Mouse (Mus musculus) forebrain, embryonic 15.5 days (tissue): ENCODE measurements at regions not wholly inside any gene's neighbourhood (a gene's known extent, or its start where the extent isn't known, plus 50 kb on each side); places are given as distances from the start of the nearest gene placed in this dataset.

Experiments used
- ATAC-seq: fragments of 200-750 bp; cut with Nextera tagmentation; replicated peaks from 2 replicates; pipeline ENCODE4 v1.8.0; 2017; ENCODE audit warnings: mild to moderate bottlenecking, moderate TSS enrichment, moderate library complexity
- H3K27ac ChIP-seq: fragments of 300-500 bp; sonication (generic); replicated peaks from 2 replicates; pipeline ENCODE4 v1.5.1; 2015; ENCODE audit warnings: mild to moderate bottlenecking, inconsistent platforms
- H3K27me3 ChIP-seq: fragments of 300-500 bp; sonication (generic); 2 replicates; pipeline ENCODE4 v1.6.1; 2015; ENCODE audit warnings: inconsistent platforms
- H3K36me3 ChIP-seq: fragments of 300-500 bp; sonication (generic); 2 replicates; pipeline ENCODE4 v1.6.1; 2015; ENCODE audit warnings: mild to moderate bottlenecking, inconsistent platforms
- H3K4me1 ChIP-seq: fragments of 300-500 bp; sonication (generic); 2 replicates; pipeline ENCODE4 v1.6.1; 2015; ENCODE audit warnings: inconsistent platforms
- H3K4me2 ChIP-seq: fragments of 300-500 bp; sonication (generic); replicated peaks from 2 replicates; pipeline ENCODE4 v1.6.1; 2015; ENCODE audit warnings: mild to moderate bottlenecking, inconsistent platforms
- H3K4me3 ChIP-seq: fragments of 300-500 bp; sonication (generic); 2 replicates; pipeline ENCODE4 v1.5.1; 2015; ENCODE audit warnings: mild to moderate bottlenecking, inconsistent platforms
- H3K9ac ChIP-seq: fragments of 300-500 bp; sonication (generic); replicated peaks from 2 replicates; pipeline ENCODE4 v1.6.1; 2015; ENCODE audit warnings: mild to moderate bottlenecking, inconsistent platforms
- H3K9me3 ChIP-seq: fragments of 300-500 bp; sonication (generic); 2 replicates; pipeline ENCODE4 v1.6.1; 2016; ENCODE audit warnings: inconsistent platforms
- WGBS: fragments of 180-500 bp; shearing (Covaris S2); methylation state at CpG from one replicate; pipeline ENCODE4 v1.1.7; 2015; ENCODE audit warnings: mixed read lengths; 5-methylcytosine and 5-hydroxymethylcytosine counted together

GRCm38 (mm10) chr10:56519041-56519440 lies 141.9 kb downstream of the Gja1 start:
- no peak overlapping the region for H3K9ac ChIP-seq
- H3K4me1 ChIP-seq = no peaks in the 10 kb centered on the region
- no peaks in the 10 kb centered on the region for H3K36me3 ChIP-seq
- no peak overlapping the region for H3K4me2 ChIP-seq
- H3K9me3 ChIP-seq = no peaks in the 10 kb centered on the region
- H3K27me3 ChIP-seq = no peaks in the 10 kb centered on the region
- WGBS = 93% methylated on average over 1 of the region's 1 CpGs
- no peak overlapping the region for H3K27ac ChIP-seq
- H3K4me3 ChIP-seq = no peak overlapping the region
- ATAC-seq = no peak

- no peak for ATAC-seq
These were observed 148.7 kb downstream of the Gja1 start for GRCm38 (mm10) chr10:56525791-56526190.

GRCm38 (mm10) chr10:56537091-56537490 lies 160.0 kb downstream of the Gja1 start:
- Histone ChIP-seq H3K27ac (no peak overlapping the region), H3K9me3 (no peaks in the 10 kb centered on the region), H3K4me2 (no peak overlapping the region), H3K4me1 (no peaks in the 10 kb centered on the region), H3K4me3 (no peak overlapping the region), H3K27me3 (no peaks in the 10 kb centered on the region), H3K36me3 (no peaks in the 10 kb centered on the region), H3K9ac (no peak overlapping the region)
- WGBS = 66% methylated on average over 4 of the region's 4 CpGs
- no peak for ATAC-seq

More at GRCm38 (mm10) chr10:56525791-56526190, 148.7 kb downstream of the Gja1 start:
- no peak overlapping the region for H3K4me2 ChIP-seq
- H3K27ac ChIP-seq = no peak overlapping the region
- no peak overlapping the region for H3K4me3 ChIP-seq
- H3K4me1 ChIP-seq = no peaks in the 10 kb centered on the region
- 0 out of 2 replicates have a peak, but pooled peaks cover 4% of the 10 kb centered on the region for H3K9me3 ChIP-seq
- H3K36me3 ChIP-seq = no peaks in the 10 kb centered on the region
- whole genome bisulfite sequencing = 67% methylated on average over 2 of the region's 2 CpGs
- no peak overlapping the region for H3K9ac ChIP-seq
- H3K27me3 ChIP-seq = no peaks in the 10 kb centered on the region

- no peak overlapping the region for H3K4me3 ChIP-seq
- ATAC-seq = no peak
- H3K4me1 ChIP-seq = no peaks in the 10 kb centered on the region
- H3K36me3 ChIP-seq = no peaks in the 10 kb centered on the region
- no peaks in the 10 kb centered on the region for H3K27me3 ChIP-seq
- no peak overlapping the region for H3K4me2 ChIP-seq
- no peaks in the 10 kb centered on the region for H3K9me3 ChIP-seq
- H3K9ac ChIP-seq = no peak overlapping the region
- no peak overlapping the region for H3K27ac ChIP-seq
- WGBS = 87% methylated on average over 5 of the region's 5 CpGs
These were observed 162.8 kb downstream of the Gja1 start for GRCm38 (mm10) chr10:56539827-56540511.

- H3K9ac ChIP-seq = no peak overlapping the region
- WGBS = 87% methylated on average over 3 of the region's 3 CpGs
- no peaks in the 10 kb centered on the region for H3K27me3 ChIP-seq
- H3K9me3 ChIP-seq = no peaks in the 10 kb centered on the region
- no peak overlapping the region for H3K4me2 ChIP-seq
- no peak overlapping the region for H3K27ac ChIP-seq
- H3K4me1 ChIP-seq = no peaks in the 10 kb centered on the region
- H3K36me3 ChIP-seq = no peaks in the 10 kb centered on the region
- no peak for ATAC-seq
- no peak overlapping the region for H3K4me3 ChIP-seq
These were observed 165.0 kb downstream of the Gja1 start for GRCm38 (mm10) chr10:56542106-56542505.

GRCm38 (mm10) chr10:56545989-56546388 lies 168.9 kb downstream of the Gja1 start:
- Histone ChIP-seq H3K36me3 (no peaks in the 10 kb centered on the region), H3K9ac (no peak overlapping the region), H3K4me3 (no peak overlapping the region), H3K4me2 (no peak overlapping the region), H3K4me1 (no peaks in the 10 kb centered on the region), H3K27ac (no peak overlapping the region), H3K9me3 (no peaks in the 10 kb centered on the region), H3K27me3 (no peaks in the 10 kb centered on the region)
- peak; percentile 62; the same call in 1 of the 2 replicates for ATAC-seq
- WGBS = 52% methylated on average over 3 of the region's 3 CpGs

- Histone ChIP-seq H3K27me3 (no peaks in the 10 kb centered on the region), H3K4me1 (no peaks in the 10 kb centered on the region), H3K36me3 (no peaks in the 10 kb centered on the region), H3K27ac (peak overlapping the region; percentile 46; the same call in 1 of the 2 replicates), H3K9ac (no peak overlapping the region), H3K4me2 (no peak overlapping the region), H3K4me3 (no peak overlapping the region), H3K9me3 (no peaks in the 10 kb centered on the region)
- peak; percentile 72 for ATAC-seq
- WGBS = 18% methylated on average over 2 of the region's 2 CpGs
These were observed 169.7 kb downstream of the Gja1 start for GRCm38 (mm10) chr10:56546824-56547223.

- no peak for ATAC-seq
- H3K9ac ChIP-seq = no peak overlapping the region
- H3K27me3 ChIP-seq = no peaks in the 10 kb centered on the region
- H3K4me2 ChIP-seq = no peak overlapping the region
- H3K4me1 ChIP-seq = no peaks in the 10 kb centered on the region
- whole genome bisulfite sequencing = 82% methylated on average over 3 of the region's 4 CpGs
- no peak overlapping the region for H3K4me3 ChIP-seq
- no peaks in the 10 kb centered on the region for H3K36me3 ChIP-seq
- no peak overlapping the region for H3K27ac ChIP-seq
- H3K9me3 ChIP-seq = no peaks in the 10 kb centered on the region
These were observed 170.7 kb downstream of the Gja1 start for GRCm38 (mm10) chr10:56547825-56548224.

- Histone ChIP-seq H3K36me3 (no peaks in the 10 kb centered on the region), H3K27ac (no peak overlapping the region), H3K4me1 (no peaks in the 10 kb centered on the region), H3K9ac (no peak overlapping the region), H3K9me3 (no peaks in the 10 kb centered on the region), H3K4me3 (no peak overlapping the region), H3K4me2 (no peak overlapping the region), H3K27me3 (no peaks in the 10 kb centered on the region)
- WGBS = 90% methylated on average over 12 of the region's 12 CpGs
- ATAC-seq = no peak
These were observed 189.8 kb downstream of the Gja1 start for GRCm38 (mm10) chr10:56566836-56567442.

GRCm38 (mm10) chr10:56582065-56582464 lies 204.9 kb downstream of the Gja1 start:
- no peak overlapping the region for H3K9ac ChIP-seq
- H3K9me3 ChIP-seq = no peaks in the 10 kb centered on the region
- H3K36me3 ChIP-seq = no peaks in the 10 kb centered on the region
- 23% methylated on average over 6 of the region's 6 CpGs for WGBS
- no peak overlapping the region for H3K27ac ChIP-seq
- no peak overlapping the region for H3K4me3 ChIP-seq
- peak; percentile 57; the same call in 1 of the 2 replicates for ATAC-seq
- no peaks in the 10 kb centered on the region for H3K4me1 ChIP-seq
- H3K27me3 ChIP-seq = no peaks in the 10 kb centered on the region
- no peak overlapping the region for H3K4me2 ChIP-seq

- H3K27me3 ChIP-seq = no peaks in the 10 kb centered on the region
- 53% methylated on average over 2 of the region's 2 CpGs for WGBS
- H3K4me3 ChIP-seq = no peak overlapping the region
- H3K9ac ChIP-seq = no peak overlapping the region
- no peak overlapping the region for H3K4me2 ChIP-seq
- no peaks in the 10 kb centered on the region for H3K36me3 ChIP-seq
- H3K9me3 ChIP-seq = no peaks in the 10 kb centered on the region
- H3K27ac ChIP-seq = no peak overlapping the region
- no peaks in the 10 kb centered on the region for H3K4me1 ChIP-seq
- no peak for ATAC-seq
These were observed 210.1 kb downstream of the Gja1 start for GRCm38 (mm10) chr10:56587205-56587604.

GRCm38 (mm10) chr10:56597382-56597781 lies 220.3 kb downstream of the Gja1 start:
- no peaks in the 10 kb centered on the region for H3K27me3 ChIP-seq
- H3K9ac ChIP-seq = no peak overlapping the region
- H3K4me2 ChIP-seq = no peak overlapping the region
- ATAC-seq = no peak
- no peaks in the 10 kb centered on the region for H3K9me3 ChIP-seq
- no peaks in the 10 kb centered on the region for H3K4me1 ChIP-seq
- no peak overlapping the region for H3K4me3 ChIP-seq
- WGBS = 85% methylated on average over 5 of the region's 5 CpGs
- no peaks in the 10 kb centered on the region for H3K36me3 ChIP-seq
- H3K27ac ChIP-seq = no peak overlapping the region

GRCm38 (mm10) chr10:56598191-56598590 lies 221.1 kb downstream of the Gja1 start:
- WGBS = 91% methylated on average over 3 of the region's 3 CpGs
- no peaks in the 10 kb centered on the region for H3K36me3 ChIP-seq

More at GRCm38 (mm10) chr10:56598191-56598590, 221.1 kb downstream of the Gja1 start:
- no peaks in the 10 kb centered on the region for H3K9me3 ChIP-seq
- no peak overlapping the region for H3K9ac ChIP-seq
- H3K4me1 ChIP-seq = no peaks in the 10 kb centered on the region
- no peak for ATAC-seq
- H3K4me3 ChIP-seq = no peak overlapping the region
- no peaks in the 10 kb centered on the region for H3K27me3 ChIP-seq
- no peak overlapping the region for H3K27ac ChIP-seq
- H3K4me2 ChIP-seq = no peak overlapping the region
